Mouse (Mus musculus): ENCODE results near the gene Nt5c2. TPM values are rescaled to one million over a fixed set of nuclear protein-coding genes. Genes with fewer than 3 reads are reported as not detected.

Nt5c2 gene
- total RNA-seq, 2 experiments from 2014 or later, result 68.7 to 80.2 TPM

DNA sequence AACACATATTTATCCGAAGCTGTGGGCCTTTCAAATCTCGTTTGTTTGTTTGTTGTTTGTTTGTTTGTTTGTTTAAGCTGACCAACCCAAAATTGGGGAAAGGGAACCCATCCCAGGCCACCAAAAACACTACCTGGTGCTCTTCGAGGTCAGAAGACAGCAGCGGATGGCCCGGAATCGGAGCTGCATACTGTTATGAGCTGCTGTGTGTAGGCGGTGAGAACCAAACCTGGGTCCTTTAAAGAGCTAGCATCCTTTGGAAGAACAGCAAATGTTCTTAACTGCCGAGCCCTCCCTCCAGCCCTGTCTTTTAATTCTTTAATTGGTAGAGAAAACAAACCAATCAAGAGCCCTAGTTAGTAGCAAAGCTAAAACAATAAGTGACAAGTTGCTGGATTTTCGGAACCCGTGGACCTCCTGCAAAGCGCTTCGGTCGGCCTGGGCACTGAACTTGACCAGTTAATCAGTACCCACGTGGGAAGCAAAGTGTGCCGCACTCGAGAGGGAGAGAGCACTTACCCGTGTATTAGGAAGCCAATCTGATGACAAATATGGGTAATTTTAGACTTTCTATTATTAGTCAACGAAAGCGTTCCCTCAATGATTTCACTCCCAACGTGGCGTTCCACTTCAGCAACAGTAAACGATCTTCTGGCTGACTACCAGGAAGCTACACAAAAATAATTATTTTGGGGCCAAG is 45.5 kb downstream of the Nt5c2 start:
- DNase-seq (ENCODE audit: low spot score in 2 of 2), result no peak

DNA sequence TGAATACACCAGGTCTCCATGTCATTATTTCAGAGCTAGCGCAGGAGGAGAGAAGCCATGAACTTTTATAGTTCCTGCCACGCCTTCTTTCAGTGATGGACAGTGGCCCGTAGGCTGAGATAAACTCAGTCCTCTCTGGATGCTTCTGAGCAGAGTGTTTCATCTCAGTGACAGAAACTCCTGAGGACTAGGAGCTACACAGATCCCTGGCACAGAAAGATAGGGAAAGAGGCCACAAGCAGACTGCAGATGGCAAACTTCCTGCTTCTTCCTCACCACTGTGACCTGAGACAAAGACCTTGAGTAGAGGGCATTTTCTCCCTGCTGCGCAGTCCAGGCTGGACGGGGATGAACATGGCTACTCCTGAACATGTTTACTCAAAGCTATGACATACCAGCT is 46.1 kb downstream of the Nt5c2 start:
- no peak for DNase-seq (ENCODE audit: low spot score in 2 of 2)

DNA sequence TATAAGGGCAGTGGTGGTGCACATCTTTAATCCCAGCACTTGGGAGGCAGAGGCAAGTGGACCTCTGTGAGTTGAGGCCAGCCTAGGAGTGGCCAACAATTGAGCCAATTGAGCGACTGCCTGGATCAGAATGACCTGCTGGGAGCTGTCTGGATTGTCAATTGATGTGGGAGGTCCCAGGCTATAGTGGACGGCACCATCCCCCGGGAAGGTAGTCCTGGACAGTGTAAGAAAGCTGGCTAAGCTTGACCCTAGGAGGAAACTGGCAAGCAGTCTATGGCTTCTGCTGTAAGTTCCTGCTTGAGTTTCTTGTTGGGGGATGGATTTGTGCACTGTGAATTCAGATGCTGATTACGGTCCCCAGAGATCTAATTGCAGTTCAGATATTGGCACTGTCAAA is 47.1 kb downstream of the Nt5c2 start:
- no peak for DNase-seq (ENCODE audit: low spot score in 2 of 2)

DNA sequence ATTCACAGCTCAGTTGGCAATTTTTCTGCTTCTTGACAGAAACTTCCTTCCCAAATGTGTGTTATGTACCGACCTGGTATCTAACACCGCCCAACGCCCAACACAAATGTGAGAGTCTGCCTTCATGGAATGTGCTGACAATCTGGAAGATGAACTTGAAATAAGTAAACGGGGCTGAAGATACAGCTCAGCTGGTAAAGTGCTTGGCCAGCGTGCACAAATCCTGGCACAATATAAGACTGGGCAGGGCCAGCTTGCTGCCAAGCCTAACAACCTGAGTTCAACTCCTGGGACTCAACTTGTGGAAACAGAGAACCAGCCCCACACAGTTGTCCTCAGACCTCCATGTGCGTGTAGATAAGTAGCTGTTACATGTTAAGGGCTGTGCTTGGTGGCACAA is 48.6 kb downstream of the Nt5c2 start:
- DNase-seq (ENCODE audit: low spot score in 2 of 2), result no peak

DNA sequence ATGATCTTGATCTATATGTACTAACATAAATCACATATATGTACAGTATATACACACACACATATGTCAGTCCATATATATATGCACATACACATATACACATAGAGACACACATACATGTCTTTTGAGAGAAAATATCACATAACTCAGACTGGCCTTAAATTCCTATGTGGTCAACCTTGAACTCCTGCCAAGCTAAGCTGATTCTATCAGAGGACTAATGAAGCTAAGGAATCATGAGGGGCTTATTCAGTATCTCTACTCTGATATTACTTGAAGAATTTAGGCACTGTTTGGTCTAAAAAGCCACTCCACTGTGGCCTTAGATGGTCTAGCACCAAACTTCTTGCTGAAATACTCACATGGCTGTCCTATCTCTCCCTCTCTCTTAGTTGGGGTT is 49.5 kb downstream of the Nt5c2 start:
- DNase-seq (ENCODE audit: low spot score in 2 of 2), result no peak

DNA sequence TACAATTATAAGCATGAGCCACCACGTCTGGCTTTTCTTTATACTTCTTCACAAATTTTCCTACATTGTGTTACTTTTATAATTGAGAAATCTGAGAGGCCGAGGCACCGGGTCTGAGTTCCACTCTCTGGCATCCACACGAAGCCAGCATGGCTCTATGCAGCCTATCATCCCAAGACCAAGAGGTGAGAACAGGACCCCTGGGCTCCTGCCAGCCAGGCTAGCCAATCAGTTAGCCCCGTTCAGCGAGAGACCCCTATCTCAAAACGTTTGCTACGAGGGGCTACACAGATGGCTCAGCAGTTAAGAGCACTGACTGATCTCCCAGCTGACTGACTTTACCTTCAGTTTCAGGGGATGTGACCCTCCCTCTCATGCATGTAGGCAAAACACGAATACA is 50.6 kb downstream of the Nt5c2 start:
- no peak for DNase-seq (ENCODE audit: low spot score in 2 of 2)

DNA sequence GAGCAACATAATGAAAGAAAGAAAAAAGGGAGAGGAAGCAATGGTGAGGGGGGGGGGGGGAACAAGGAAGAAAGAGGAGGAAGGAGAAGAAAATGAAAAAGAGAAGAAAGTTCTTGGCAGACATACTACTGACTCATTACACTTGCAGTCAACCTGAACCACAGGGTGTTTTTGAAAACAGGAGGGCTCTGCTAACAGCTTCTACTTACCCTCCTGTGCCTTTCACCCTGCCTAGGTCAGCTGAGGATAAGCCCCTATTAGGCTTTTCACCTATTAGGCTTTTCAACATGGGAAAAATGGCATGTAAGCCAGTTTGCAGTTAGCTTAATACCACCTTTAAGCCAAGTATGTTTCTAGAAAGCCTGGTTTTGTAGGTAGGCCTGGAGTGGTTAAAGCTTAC is 51.5 kb downstream of the Nt5c2 start:
- DNase-seq (ENCODE audit: low spot score in 2 of 2), result no peak

DNA sequence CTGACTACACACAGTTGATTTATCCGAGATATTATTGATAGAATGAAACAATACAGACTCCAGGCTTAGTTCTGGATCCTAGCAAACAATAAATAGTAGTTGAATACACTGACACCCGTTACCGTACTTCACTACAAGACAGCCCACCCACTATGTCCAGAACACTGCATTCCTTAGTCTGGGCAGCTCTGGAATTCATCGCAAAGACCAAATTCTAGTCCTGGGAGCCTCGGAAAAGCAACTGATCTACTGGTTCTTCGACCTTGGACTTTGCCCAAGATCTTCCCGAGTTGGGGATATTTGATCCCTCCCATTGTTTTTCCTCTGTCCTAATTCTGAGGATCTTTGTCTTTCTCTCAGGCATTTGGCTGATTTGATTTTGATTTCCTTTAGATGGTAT is 52.1 kb downstream of the Nt5c2 start:
- no peak for DNase-seq (ENCODE audit: low spot score in 2 of 2)

DNA sequence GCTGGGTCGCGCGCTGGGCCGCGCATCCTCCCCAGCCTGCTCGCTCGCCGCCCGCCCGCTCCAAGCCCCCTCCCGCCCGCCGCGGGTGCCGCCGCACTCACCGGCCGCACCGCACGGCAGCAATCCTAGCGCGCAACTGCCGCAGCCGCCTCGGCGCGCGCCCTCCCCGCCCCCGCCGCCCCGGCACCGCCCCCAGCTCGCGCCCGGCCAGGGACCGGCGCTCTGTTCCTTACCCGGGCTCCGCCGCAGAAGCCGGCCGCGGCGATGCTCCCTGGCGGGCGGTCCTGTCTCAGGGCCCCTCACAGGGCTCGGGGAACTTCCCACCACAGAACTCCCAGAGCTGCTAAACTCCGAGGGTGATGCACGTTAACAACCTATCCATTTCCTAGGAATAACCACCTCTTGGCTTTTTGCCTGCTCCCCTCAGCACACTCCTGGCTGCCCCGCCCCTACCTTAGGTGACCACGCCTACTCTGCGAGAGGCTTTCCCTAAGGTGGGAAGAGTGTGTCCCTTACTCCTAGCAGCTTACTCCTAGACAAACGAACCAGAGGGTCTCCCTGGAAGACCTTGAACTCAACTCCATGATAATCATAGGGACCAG is 52.7 kb downstream of the Nt5c2 start:
- DNase-seq (ENCODE audit: low spot score in 2 of 2), result peak; percentile 64 to 82

DNA sequence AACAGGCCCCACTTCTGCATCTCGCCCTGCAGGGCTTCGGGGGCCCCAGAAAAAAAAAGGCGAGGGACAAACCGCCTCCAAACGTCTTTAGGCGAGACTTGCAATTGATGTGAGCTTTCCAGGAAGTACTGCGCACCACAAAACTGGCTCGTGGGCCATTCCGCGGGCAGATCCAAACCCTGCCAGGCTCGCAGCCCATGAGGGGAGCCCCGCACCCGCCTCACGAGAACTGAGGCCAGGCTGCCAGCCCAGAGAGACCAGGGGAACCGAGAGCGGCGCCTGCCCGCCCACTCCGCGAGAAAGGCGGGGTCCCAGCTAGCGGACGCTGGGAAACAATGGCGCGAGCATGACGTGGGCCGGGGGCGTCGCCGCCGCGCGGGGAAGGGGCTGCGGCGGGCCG is 53.3 kb downstream of the Nt5c2 start:
- peak; percentile 66 to 88 for DNase-seq (ENCODE audit: low spot score in 2 of 2)

DNA sequence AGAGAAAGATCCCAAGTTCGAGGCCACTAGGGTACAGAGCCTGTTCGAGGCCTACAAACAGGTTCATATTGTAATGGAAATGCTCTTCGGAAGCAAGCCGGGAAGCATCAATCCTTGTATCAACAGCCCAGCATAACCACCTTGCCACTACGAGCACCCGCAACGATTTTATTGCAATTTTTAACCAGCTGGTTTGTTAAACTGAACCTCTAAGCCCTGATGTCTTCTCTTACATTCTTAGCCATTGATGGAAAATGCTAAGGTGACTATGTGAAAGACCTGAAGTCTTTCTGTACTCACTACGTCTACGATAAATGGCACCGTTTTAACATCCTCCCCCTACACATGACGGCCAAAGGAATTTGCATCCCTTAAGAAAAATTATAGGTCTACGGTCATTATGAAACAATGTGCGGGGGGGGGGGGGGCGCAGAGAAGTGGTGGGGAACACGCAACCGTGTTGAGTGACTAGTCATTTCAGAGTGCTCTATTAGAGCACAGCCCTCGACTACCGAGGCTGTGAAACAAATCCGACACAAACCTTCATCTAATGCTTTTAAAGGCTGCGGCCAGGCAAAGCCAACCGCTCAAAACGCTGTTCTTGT is 53.8 kb downstream of the Nt5c2 start:
- DNase-seq (ENCODE audit: low spot score in 2 of 2), result no peak

DNA sequence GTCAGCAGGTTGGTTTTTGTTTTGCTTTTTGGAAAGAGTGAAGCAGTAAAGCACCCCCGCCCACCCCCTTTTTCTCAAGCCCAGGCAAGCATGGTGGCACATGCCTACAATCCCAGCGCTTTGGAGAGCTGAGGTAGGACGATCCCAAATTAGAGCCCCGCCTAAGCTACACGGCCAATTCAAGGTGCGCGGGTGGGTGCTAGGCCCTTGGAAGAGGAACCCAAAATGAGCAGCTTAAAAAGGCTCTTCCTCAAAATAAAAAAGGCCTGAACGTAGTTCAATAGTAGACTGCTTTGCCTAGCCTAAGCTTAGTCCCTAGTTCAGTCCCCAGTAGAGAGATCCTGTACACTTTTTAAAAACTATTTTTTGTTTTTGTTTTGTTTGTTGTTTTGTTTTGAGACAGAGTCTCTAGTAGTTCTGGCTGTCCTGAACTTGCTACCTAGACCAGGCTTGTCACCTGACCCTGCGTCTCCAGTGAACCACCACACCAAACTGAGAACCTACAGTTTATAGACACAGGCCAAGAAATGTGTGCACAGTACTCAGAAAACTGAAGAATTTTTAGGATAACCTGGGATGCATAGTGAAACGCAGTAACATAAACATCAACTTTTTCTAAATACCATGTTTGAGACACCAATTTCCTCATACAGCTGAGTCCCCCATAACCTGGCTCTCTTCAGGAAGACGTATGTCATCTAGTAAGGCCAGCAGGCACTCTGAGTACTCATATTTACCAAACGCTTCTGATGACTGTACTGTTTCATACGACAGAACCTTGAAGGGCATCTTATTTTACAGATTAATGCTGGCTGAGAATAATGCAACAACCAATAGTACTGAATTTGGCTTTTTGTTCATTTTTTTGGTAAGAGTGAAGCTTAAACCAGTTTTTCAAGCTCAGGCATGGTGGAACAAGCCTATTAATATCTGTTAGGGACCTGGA is 54.6 kb downstream of the Nt5c2 start:
- DNase-seq (ENCODE audit: low spot score in 2 of 2), result no peak

DNA sequence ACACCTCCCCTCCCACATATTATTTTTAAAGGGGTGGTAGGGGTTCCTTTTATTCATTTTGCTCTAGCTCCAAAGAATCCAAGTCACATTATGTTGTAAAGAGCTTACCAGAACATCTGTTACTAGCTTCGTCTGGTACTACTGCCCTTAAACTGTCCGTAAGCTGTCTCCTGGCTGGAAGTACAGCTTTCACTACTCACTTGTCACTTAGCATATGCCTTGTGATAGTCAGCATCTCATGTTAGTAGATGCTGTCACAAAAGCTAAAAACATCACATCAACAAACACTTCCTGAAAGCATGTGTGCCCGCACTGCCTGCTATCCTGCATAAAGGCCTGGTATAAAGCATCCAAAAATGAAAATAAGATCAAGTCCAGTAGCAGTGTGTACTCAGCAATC is 55.4 kb downstream of the Nt5c2 start:
- no peak for DNase-seq (ENCODE audit: low spot score in 2 of 2)

DNA sequence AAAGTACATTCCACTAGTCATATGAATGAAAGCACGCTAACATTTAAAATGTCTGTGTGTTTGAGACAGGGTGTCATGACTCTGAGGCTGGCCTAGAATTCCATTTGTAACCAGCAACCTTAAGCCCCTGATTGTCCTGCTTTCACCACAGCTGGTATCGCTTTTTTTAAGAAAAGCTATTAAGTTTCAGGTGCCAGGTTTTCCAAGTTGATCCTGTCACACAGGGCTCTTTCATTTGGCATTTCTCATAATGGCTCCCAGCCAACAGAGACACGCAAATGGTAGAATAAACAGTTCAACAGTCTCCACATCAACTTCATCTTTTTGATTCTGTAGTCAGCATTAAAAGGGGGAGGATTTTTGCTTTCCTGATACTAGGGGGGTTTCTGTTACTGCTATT is 56.4 kb downstream of the Nt5c2 start:
- DNase-seq (ENCODE audit: low spot score in 2 of 2), result no peak

DNA sequence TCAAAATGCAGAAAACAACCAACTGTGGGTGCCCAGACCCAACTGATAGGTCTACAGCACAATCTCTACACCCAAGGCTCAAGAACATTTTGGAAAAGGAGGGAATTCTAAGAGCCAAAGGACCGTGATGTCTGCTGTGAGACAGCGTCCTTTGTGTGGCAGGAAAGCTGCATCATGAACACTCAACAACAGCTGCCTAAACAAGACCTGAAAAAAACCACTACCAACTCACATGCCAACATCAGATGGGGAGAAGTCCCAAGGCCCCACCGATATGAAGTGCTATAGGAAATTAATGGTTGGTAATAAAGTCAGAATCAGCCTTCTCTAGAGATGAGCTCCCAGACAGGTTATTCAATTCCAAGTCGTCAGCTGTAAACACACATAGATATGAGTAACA is 57.0 kb downstream of the Nt5c2 start:
- DNase-seq (ENCODE audit: low spot score in 2 of 2), result no peak

DNA sequence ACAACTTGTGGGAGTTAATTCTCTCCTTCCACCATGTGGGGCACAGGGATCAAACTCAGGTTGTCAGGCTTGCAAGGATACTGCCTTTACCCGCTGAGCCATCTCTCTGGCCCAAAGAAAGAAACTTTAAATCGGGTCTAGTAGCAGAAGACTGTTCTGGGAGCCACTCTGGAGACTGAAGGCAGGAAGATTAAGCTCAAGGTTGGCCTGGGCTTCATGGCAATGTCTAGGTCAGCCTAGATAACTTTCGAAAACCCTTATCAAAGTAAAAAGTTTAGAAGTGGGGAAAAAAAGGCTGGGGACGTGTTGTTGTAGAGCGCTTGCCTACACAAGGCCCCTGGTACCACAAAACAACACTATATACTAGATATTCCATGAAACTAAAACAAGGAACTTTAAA is 58.0 kb downstream of the Nt5c2 start:
- DNase-seq (ENCODE audit: low spot score in 2 of 2), result no peak

DNA sequence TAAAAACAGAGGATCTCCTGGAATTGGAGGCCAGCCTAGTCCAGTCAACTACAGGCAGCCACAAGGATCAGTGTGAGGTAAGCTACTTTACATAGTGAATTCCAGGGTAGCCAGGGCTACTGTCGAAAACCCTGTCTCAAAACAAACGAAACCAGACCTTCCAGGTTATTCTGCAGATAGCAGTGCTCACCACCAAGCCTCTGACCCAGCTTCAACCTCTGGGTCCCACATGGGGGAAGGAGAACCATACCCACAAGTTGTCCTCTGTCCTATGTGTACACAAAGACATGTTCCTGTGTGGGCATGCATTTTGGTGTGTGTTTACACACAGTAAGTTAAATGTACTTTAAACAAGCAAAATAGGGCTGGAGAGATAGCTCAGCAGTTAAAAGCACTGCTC is 58.5 kb downstream of the Nt5c2 start:
- DNase-seq (ENCODE audit: low spot score in 2 of 2), result no peak

DNA sequence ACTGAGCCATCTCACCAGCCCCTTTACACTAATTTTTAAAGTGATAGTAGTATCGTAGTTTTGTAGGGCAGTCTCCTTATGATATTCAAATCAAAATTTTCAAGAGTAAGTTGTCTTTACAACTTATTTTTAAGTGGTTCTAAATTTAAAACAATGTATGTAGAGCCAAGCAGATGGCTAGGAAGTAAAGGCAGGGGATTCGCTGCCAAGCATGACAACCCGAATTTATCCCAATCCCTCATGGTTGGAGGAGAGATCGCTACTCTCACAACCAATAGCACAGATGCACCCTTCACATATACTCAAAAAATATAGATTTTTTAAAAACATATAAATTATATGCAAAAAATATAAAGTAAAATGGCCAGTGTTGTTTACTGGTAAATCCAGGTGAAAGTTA is 59.3 kb downstream of the Nt5c2 start:
- no peak for DNase-seq (ENCODE audit: low spot score in 2 of 2)

DNA sequence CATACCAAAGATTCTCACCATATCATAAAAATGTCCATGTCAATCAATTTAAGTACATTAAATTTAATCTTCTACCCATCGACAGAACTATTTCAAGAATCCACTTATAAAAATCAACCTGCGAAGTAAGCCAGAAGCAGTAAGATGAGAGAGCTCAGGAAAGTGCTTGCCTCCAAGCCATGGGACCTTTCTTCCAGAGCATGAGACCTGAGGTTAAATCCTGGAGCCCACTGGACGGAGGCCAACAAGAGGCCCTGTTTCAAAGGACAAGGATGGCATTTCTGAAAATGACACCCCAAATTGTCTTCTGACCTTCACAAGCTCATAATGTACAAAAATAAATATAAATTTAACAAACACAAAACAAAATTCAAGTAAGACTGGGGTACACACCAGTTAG is 61.4 kb downstream of the Nt5c2 start:
- no peak for DNase-seq (ENCODE audit: low spot score in 2 of 2)

DNA sequence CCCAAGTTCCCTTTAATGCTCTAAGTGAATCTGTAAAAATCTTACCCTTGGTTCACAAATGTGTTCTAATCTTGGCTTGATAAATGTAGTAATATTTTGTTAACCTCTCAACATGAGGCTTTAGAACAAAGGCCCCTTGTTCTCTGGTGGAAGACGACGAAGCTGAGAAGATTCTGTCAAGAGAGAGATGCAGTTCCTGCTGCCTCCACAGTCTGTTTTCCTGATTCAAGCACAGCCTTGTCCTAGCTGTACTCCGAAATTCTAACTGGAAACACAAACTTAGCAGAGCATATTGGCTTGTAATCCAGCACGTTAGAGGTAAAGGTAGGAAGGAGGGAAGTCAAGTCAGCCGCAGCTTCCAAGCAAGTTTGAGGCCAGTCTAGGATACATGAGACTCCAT is 62.0 kb downstream of the Nt5c2 start:
- no peak for DNase-seq (ENCODE audit: low spot score in 2 of 2)

DNA sequence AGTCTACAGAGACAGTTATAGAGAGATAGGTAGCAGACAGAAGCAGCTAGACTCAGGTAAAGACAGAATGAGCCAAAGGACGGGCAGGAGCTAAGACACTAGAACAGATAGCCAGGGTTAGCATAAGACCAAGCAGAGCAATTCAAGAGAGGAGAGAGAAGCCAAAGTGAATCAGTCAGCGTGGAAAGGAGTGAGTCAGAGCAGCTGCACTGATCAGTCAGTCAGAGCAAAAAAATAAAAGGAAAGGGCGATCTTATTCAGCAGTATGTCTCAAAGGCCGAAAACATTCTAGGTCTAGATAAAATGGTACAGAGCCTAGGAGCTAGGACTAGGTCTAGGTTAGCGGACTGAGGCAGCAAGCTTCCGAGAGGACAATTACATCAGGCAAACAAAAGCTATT is 70.6 kb downstream of the Nt5c2 start:
- no peak for DNase-seq (ENCODE audit: low spot score in 2 of 2)

DNA sequence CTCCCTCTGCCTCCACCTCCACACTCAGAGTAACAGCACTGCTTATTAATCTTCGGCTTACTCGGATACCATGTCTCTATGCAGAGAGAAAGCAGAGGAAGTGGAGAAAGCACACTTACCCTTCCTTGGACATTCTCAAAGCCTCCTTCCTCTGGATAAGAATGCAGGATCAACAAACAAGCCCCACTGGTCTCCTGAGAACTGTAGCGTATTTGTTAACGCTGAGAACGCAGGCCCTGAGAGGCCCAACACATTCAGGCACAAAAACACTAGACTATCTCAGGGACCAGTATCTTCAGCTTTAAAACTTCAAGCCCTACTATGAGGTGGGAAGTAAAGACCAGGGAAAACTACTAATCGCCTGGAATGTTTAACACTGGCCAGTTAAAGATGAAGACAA is 77.8 kb downstream of the Nt5c2 start:
- no peak for DNase-seq (ENCODE audit: low spot score in 2 of 2)
